Mouse (Mus musculus) spleen, postnatal 10 days (tissue): ENCODE measurements at regions not wholly inside any gene's neighbourhood (a gene's known extent, or its start where the extent isn't known, plus 50 kb on each side); places are given as distances from the start of the nearest gene placed in this dataset.

ENCODE experiments used
- DNase-seq, 2 experiments: peaks; one replicate each; pipeline ENCODE4 v3.0.0; 2021 to 2022; ENCODE audit warnings: low spot score in 2 of 2

GRCm38 (mm10) chr15:36857622-36858021 lies 150.0 kb downstream of the Zfp706 start:
- no peak for DNase-seq

GRCm38 (mm10) chr15:36855550-36856131 lies 151.9 kb downstream of the Zfp706 start:
- DNase-seq: no peak

DNA sequence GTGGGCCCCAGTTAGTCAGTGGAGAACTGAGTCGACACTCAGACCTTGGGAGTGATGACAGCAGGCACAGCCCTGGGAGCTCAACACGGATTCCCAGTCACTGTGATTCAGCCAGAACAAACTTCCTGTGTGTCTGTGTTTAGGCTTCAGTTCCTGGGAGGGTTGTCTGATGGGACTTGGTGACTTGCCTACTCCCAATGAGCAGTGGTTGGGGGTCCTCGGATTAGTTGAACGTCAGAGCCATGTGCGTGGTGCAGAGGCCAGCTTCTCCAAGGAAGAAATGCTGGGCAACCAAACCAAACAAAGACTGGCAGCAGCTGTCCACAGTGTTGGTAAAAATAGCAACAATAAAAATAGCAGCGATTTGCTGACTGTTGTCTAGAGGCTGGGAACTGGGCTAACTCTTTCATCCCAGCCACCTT lies 152.7 kb downstream of the Zfp706 start:
- DNase-seq: no peak

GRCm38 (mm10) chr15:36852229-36852821 lies 155.2 kb downstream of the Zfp706 start:
- DNase-seq: no peak

GRCm38 (mm10) chr15:36848238-36848637 lies 159.3 kb downstream of the Zfp706 start:
- no peak for DNase-seq

DNA sequence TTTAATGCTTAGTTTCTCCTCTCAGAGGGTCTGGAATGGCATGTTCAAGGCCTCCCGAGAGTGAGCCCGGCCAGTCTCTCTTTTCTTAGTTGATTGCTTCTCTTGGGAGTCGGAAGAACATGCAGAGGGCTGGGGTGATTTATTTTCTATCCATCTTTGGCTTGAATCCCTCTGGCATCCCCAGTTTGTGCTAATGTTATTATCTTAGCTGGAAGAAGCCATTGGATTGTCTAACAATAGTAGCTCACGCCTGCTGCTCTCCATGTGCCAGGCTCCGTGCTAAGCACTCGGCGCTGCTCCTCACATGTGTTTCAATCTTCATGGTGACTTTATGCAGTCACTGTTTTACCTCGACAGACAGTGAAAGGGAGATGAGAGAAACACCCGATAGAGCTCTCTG lies 160.8 kb downstream of the Zfp706 start:
- no peak for DNase-seq
